Mouse (Mus musculus): Measurements from ENCODE around the gene Sec24c. TPM values are rescaled to one million over a fixed set of nuclear protein-coding genes. Genes with fewer than 3 reads are reported as not detected.
A peak's percentile ranks its signal among the peaks of the same experiment; 100 is the strongest.
"Not testable (repeated sequence)": the region's sequence is repeated elsewhere in the genome, so short reads cannot be mapped to it uniquely, and the experiment has no call there.

The Sec24c gene
- total RNA-seq, 2 experiments from 2014 or later, result 65.0 to 68.8 TPM

- DNase-seq, result peak; percentile 27
Observed at GRCm38 (mm10) chr14:20696986-20697385, 22.9 kb downstream of the Sec24c start.

- no peak for DNase-seq
Observed at GRCm38 (mm10) chr14:20698515-20698914, 24.4 kb downstream of the Sec24c start.

GRCm38 (mm10) chr14:20700362-20700761 is 26.3 kb downstream of the Sec24c start:
- no peak for DNase-seq

- no peak for DNase-seq
Observed at GRCm38 (mm10) chr14:20701554-20701953, 27.4 kb downstream of the Sec24c start.

GRCm38 (mm10) chr14:20702096-20702740 is 28.1 kb downstream of the Sec24c start:
- no peak for DNase-seq

- peak; percentile 87 for DNase-seq
Observed at GRCm38 (mm10) chr14:20702741-20703381, 28.8 kb downstream of the Sec24c start, which contains the start of gene Chchd1. Chchd1 (plus strand) TSS chr14:20703006.

GRCm38 (mm10) chr14:20703461-20703860 is 29.4 kb downstream of the Sec24c start:
- DNase-seq, result not testable (repeated sequence)

GRCm38 (mm10) chr14:20707201-20708190 is 33.4 kb downstream of the Sec24c start, which contains the start of gene Zswim8:
Zswim8 (plus strand) TSS chr14:20707552.
- peak; percentile 89 for DNase-seq

GRCm38 (mm10) chr14:20708239-20708638 is 34.1 kb downstream of the Sec24c start:
- DNase-seq, result no peak

- no peak for DNase-seq
Observed at GRCm38 (mm10) chr14:20713832-20714231, 39.7 kb downstream of the Sec24c start.

- DNase-seq, result no peak
Observed at GRCm38 (mm10) chr14:20718443-20718842, 44.3 kb downstream of the Sec24c start.

- no peak for DNase-seq
Observed at GRCm38 (mm10) chr14:20719767-20720166, 45.7 kb downstream of the Sec24c start.

GRCm38 (mm10) chr14:20721371-20721770 is 47.3 kb downstream of the Sec24c start:
- DNase-seq, result no peak

- DNase-seq, result no peak
Observed at GRCm38 (mm10) chr14:20723006-20723405, 48.9 kb downstream of the Sec24c start.

- DNase-seq, result peak; percentile 46
Observed at GRCm38 (mm10) chr14:20724043-20724442, 49.9 kb downstream of the Sec24c start.

GRCm38 (mm10) chr14:20725660-20726339 is 51.7 kb downstream of the Sec24c start:
- DNase-seq, result no peak

- no peak for DNase-seq
Observed at GRCm38 (mm10) chr14:20729871-20730270, 55.8 kb downstream of the Sec24c start.

GRCm38 (mm10) chr14:20730853-20731602 is 56.9 kb downstream of the Sec24c start:
- no peak for DNase-seq

- no peak for DNase-seq
Observed at GRCm38 (mm10) chr14:20733041-20733951, 59.2 kb downstream of the Sec24c start.

Measured in gastrocnemius, postnatal 25 days (tissue).